Mouse (Mus musculus): ENCODE data around the gene Itpa.
"Not testable (repeated sequence)": the region's sequence is repeated elsewhere in the genome, so short reads cannot be mapped to it uniquely, and the experiment has no call there.

Gene Itpa

DNA sequence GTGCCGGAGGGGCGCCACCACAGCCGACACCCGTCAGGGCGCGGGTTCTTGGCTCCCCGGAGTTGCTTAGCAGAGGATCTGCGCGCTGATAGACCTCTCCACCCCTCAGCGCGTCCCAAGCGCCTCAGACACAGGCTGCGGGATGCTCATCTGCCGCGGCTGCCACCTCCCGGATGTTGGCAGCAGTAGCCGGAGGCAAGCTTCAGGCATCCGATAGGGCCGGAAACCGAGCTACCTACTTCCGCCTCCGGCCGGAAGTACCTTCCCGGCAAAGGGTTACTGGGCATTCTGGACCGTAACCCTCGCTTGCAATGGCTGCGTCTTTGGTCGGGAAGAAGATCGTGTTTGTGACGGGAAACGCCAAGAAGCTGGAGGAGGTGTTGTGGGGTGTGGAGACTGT, at the start of gene Itpa:
Gene Itpa (plus strand): TSS at position 52 of the 400 bp plus-strand sequence.
- DNase-seq (ENCODE audit: low read depth, low spot score) = peak; percentile 77

DNA sequence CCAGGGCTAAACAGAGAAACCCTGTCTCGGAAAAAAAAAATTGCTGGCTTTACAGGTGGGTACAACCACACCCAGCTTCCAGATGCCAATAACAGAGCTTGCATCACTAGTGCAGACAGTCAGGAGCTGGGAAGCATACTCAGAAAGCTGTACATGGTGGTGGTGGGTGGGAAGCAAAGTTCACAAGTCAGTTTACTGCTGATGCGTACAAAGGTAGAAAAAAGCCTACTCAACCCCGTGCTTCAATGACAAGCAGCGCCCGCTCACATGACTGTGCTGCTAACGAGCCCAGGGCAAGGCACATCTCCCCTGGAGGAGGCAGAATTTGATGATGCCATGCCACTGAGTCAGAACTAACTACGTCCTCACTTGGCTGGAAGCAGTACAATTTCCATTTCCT, 48.4 kb upstream of the Itpa start:
- DNase-seq (ENCODE audit: low read depth, low spot score) = no peak

DNA sequence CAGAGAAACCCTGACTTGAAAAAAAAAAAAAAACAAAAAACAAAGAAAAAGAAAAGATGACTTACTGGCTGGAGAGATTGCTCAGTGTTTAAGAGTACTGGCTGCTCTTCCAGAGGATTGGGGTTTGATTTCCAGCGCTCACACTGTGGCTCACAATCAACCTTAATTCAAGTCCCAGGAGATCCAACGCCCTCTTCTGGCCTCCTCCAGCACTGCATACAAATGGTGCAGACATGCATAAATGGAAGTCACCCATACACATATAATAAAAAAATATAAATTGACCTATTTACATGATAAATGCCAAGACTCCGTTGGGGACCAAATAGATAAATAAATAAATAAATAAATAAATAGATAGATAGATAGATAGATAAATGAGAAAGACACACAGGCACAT, 39.0 kb upstream of the Itpa start:
- DNase-seq (ENCODE audit: low read depth, low spot score) = no peak

DNA sequence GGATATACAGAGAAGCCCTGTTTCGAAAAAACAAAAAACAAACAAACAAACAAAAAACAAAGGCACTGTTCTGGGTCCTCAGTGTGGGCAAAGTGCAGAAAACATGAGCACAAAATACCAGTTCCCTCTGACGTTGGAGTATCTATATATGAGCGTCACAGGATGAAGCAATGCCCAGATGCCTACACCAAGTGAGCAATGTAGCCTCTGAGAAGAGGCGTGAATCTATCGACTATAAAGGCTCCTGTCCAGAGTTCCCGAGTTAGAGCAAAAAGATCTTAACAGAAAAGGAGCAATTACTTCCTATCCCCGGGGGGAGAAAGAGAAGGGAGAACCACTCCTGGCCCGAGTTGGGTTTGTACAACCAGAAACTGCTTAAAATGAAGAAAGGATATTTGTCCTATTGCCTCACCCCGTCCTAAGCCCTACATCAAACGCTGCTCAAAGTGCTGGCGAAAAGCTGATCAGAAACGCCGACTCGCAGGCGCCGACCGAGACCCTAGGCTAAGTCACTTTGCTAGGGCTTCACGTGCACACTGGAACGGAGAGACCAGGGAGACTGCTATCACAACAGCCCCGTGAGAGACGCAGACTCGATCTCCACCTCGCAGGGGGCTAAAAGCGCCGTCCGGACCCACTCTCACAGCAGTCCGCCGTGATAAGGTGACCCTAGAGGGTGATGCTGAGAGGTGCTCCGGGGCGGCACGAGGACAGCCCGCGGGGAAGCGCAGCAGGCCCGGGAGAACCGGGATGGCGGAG, 38.2 kb upstream of the Itpa start:
- DNase-seq (ENCODE audit: low read depth, low spot score) = no peak

DNA sequence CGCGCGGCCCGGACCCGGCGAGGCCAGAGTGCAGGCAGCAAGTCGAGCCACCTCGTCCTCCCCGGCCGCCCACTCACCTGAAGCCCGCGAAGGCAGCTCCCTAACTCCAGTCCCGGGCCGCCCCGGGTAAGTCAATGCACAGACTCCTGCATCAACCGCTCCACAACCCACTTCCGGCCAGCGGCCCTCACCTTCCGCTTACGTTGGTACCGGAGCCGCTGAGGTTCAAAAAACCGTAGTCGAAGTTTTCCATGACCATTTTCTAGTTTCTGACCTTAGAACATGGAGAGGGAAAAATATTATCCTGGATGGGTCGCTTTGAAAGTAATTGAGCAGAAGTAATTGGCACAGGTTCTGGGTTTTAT, 37.6 kb upstream of the Itpa start, which contains the start of the genes Fastkd5 and Ubox5:
Gene Fastkd5 (minus strand): TSS at position 189 of the 365 bp plus-strand sequence.
Gene Ubox5 (minus strand): TSS at position 200 of the 365 bp plus-strand sequence.
- DNase-seq (ENCODE audit: low read depth, low spot score) = peak; percentile 81

DNA sequence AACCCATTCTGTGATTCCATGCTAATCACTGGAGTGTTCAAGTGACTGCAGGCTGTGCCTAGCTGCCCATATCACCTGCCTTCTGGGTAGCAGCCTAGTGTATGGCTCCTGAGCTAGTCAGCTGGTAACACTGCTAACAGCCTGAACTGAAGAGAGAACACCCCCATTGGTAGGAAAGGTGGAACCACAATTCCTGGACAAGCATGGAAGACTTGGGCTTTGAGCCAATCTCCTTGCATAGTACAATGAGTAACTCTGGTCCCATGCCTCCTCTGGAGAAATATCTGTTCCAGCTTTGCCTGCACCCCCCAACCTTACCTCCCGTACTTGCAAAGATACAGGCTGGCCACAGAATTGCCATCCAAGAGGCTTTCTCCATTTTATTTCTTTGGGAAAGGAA, 35.0 kb upstream of the Itpa start:
- no peak for DNase-seq (ENCODE audit: low read depth, low spot score)

DNA sequence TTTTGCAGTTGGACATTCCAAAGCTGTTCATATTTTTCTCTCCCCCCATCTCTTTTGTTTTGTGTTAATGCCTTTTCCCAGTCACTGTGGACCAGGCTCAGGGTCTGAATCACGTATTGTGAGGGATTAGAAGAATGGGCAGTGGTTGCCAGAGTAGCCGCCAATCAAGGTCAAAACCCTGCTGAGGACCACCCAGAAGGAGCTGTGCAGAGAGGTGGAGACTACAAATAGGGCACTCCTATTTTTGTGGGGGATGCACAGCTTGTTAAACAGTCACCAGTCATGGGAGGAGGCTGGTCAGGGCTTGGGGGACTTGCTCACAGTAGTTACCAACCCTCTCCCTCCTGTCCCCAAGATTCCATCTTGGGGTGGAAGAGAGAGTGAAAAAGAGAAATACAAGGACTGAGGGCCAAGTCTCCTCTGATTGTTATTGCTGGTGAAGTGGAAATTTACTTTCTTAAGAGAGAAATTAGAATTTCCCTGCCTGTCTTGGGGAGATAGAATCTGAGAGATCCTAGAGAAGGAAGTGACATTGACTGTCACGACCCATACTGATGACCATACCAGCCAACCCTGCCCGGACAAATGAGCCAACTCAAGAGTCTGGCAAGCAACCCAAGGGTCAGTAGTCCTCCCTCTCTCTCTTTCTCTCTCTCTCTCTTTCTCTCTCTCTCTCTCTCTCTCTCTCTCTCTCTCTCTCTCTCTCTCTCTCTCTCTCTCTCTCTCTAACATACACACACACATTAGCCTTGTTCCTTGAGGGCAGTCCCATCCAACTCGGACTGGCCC, 34.3 kb upstream of the Itpa start:
- DNase-seq (ENCODE audit: low read depth, low spot score) = no peak

DNA sequence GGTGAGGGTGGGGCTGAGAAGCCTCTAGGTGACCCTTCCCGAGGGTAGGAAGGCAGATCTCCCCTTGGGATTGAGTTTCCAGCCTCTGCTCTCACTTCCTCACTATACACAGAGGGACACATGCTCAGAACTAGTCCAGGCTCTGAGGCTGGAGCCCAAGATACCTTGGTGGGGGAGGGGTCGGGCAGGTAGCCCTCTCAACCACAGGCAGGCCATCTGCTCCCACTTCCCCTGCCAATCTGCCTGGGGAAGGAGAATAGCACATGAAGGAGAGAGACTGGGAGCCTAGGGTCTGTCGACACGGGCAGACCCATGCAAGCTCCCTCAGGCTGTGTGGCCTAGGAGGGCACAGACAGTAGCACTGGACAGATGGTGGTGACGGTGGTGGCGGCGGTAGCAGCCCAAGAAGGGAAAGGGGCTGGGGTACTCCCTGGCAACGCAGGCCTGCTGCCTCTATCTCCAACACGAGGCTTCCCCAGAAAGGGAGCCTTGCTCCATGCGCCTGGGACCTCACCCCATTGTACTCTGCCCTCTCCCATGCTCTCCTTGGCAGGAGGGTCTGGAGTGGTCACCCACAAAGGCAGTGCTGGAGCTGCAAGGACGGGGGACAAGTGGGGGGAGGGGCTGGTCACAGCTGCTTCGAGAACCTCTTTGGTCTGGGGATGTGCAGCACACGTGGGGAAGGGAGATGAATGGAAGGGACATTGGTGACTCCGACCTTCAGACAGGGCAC, 33.2 kb upstream of the Itpa start:
- DNase-seq (ENCODE audit: low read depth, low spot score) = no peak

DNA sequence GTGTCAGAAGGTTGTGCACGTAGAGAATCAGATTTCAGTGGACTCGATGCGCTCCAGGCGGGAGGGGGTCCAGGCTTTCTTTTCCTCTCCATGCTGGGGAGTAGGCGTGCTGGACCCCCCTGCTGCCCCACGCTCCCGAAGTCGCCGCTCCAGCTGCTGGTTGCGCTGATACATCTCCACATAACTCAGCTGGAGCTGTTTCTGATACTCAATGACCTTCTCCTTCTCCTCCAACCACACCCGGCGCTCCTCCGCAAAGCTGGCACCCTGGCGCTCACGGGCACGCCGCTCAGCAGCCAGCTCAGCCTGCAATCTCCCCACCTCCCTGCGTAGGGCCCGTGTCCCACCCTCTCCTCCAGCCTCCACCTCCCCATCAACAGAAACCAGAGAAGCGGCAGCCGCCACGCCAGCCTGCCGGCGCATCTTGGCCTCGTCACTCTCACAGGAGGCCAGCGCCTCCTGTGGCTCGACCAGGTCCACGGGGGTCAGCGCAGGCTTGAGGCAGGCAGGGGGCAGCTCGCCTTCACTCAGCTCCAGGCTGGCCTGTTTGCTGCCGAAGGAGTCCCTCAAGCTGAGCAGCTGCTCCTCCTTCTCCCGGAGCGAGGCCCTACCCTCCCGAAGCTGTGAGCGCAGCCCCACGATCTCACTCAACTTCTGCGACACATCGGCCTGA, 32.5 kb upstream of the Itpa start:
- DNase-seq (ENCODE audit: low read depth, low spot score) = no peak

DNA sequence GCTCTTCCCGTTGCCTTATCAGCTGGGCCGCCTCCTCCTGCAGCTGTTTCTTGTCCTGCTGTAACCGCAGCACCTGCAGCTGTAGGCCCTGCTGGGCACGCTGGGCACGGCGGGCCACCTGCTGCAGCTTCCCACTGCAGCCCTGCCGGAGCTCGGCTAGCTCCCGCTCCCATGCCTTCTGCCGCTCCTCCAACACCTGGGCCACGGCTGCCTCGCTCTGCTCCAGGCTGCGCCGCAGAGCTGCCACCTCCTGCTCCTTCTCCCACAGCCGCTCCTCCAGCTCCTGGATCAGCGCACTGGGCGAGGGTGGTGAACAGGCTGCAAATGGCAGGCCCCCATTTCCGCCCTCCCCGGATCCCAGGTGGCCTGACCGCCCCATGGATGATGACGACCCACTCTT, 31.6 kb upstream of the Itpa start:
- DNase-seq (ENCODE audit: low read depth, low spot score) = no peak

DNA sequence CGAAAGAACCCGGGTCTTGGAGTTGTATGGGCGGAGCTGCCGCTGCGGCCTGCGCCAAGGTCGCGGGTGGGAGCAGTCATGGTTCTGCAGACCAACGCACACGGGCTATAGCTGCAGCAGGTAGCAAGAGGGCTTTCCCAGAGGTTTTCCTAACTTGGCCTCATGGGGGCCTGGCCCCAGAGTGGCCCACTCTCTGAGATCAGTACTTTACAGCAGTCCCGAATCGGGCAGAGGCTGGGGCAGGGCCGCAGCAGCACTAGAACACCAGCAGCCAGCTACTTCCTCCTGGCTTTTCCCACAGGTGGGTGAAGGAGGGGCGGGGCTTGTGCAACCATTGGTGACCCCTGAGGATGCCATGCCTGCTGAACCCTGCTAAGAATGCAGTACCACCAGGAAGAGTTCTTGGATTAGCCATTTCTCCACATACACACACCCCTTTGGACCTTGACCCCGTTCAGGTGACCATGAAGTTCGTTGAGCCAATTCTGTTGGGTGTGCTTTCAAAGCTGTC, 29.3 kb upstream of the Itpa start:
- DNase-seq (ENCODE audit: low read depth, low spot score) = no peak

DNA sequence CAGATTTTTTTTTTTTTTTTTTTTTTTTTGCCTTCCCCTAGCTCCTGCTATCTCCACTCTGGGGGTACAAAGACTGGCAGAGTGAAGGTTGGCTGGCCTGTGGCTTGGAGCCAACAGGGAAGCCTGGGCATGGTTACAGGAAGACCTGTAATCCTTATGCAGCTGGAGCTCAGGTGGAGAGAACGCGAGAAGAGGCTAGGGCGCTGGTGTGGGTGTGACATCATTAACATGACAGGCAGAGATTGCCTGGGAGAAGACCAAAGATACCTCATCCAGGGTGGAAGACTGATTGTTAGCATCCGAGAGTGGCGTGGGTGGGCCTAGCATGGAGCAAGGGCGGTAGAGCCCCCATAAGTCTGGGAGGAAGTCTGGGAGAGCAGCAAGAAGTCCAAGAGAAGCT, 28.1 kb upstream of the Itpa start:
- DNase-seq (ENCODE audit: low read depth, low spot score) = no peak

DNA sequence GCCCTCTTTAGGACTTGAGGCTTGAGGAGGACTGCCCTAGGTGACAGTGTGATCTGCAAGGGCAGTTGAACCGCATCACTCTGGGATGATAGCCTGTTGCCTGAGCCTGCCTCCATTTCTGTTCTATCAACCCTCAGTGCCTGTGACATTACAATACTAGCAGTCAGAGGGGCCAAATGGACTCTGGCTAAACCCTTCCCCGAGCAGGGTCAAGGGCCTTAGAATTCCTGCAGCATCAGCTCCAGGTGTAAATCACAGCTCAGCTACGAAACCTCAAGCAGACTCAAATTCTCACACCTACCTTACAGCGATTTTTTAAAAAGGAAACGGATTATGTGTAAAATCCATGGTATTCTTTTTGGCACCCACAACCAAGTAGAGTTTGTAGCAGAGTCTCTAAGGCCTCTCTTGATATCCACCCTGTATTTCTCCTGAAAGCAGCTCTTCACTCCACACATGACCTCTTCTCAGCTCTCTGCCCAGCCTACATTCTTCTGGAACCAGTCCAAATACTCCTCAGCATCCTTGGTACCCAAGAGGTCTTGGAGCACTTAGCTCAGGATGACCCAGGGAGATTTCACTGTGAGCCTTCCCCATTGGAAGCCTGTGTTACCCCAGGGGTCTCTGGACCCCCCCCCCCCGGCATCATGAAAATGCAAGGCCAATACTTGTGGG, 25.9 kb upstream of the Itpa start:
- no peak for DNase-seq (ENCODE audit: low read depth, low spot score)

DNA sequence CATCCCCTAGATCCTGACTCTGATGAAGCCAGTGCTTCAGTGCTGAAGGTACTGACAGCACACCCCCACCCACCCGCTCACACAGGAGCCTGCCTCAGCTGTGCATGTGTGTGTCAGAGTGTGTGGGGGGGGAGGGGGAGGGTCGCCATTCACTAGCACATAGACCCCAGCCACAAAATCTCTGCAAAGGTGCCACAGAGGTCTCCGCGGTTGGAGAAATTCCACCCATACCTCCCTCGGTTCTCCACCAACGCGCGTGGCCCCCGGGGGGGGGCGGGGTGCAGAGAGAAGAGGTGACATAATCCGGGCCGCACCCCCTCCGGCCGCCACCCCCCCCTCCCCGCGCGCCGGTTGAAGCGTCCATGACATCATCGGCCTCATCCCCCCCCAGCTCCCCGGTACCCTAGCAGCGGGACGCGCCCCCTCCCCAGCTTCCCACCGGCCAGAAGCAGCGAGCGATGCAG, 25.2 kb upstream of the Itpa start:
- peak; percentile 28 for DNase-seq (ENCODE audit: low read depth, low spot score)

DNA sequence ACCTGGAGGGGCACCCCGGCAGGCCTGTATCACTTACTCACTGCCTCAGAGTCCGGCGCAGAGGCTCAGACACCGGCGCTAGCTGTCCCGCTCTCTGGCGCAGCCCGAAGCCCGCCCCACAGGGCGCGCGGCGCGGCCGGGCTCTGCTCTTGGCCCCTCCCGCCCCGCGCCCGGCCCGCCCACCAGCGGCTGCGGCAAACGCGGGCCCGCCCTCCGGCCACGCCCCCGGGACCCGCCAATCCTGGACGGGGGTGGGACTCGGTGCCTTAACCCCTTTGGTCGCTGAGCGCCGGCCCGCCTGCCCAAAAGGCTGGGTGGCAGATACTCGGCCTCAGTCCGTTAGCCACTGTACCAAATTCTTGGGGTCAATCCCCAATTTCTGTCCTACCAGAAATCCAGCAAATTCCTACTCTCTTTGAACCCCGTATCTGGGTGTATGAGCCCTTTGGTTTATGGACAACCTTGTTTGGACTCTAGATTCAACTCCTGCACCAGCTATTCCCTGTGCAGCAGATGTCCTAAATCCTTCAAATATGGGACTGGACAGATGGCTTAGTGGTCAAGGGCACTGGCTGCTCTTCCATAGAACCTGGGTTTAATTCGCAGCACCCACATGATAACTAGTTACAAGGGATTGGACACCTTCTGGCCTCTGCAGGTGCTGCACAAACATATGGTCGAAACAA, 24.6 kb upstream of the Itpa start, which contains the start of gene Lzts3:
Gene Lzts3 (minus strand): TSS at position 120 of the 686 bp plus-strand sequence.
- peak; percentile 79 for DNase-seq (ENCODE audit: low read depth, low spot score)

DNA sequence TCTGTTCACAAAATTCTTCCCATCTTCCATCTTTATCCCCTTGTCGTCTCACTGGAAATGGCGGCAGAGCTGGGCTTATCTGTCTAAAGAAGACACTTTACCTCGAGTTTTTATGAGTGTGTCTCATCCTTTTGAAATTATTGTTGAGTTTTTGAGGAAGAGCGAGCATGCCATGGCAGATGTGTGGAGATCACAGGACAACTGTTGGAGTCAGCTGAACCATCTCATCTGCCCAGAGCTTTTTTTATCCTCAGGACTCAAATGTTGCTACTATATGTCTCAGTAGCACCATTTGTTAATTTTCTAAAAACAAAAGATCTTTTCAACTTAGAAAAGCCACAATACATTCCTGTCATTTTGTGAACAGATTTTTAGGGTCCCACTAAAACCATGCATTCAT, 22.2 kb upstream of the Itpa start:
- no peak for DNase-seq (ENCODE audit: low read depth, low spot score)

DNA sequence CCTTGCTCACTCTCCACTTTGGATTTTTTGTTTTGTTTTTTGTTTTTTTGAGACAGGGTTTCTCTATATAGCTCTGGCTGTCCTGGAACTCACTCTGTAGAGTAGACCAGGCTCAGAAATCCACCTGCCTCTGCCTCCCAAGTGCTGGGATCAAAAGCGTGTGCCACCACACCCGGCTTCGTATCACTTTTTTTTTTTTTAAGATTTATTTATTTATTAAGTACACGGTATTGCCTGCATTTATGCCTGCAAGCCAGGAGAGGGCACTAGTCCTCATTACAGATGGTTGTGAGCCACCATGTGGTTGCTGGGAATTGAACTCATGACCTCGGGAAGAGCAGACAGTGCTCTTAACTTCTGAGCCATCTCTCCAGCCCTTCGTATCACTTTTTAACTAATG, 18.4 kb upstream of the Itpa start:
- not testable (repeated sequence) for DNase-seq (ENCODE audit: low read depth, low spot score)

DNA sequence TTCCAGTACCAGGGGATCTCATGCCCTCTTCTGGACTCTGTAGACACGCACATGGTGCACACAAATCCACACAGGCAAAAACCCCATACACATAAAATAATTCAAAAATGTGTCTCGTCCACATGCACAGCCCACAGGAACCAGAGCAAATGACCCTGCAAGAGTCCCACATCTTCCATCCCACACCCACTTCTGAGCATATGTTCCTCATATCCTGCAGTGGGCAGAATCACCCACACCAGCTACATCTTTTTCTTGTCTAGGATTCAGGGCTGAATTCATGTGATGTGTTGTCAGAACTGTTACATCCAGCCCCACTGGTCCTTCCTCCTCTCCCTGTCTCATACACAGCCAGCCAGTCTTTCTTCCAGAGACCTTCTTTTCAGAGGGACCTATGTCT, 14.1 kb upstream of the Itpa start:
- DNase-seq (ENCODE audit: low read depth, low spot score) = no peak

DNA sequence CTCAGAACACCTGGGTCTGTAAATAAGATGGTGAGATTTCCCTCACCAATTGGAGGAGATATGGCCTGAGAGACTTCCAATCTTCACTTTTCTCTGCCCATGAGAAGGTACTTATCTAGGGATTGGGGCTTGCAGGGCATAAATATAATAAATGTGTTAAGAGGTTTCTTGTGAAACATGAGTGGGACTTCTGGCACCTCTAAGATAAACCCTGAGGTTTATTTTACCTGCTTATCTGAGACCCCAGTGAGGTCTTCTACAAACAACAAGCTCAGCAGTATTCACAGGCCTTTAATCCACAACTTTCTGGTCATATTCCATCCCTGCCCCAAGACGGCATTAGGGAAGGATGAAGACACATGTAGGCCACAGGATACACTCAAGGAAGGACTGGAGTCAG, 13.7 kb upstream of the Itpa start:
- DNase-seq (ENCODE audit: low read depth, low spot score) = no peak

DNA sequence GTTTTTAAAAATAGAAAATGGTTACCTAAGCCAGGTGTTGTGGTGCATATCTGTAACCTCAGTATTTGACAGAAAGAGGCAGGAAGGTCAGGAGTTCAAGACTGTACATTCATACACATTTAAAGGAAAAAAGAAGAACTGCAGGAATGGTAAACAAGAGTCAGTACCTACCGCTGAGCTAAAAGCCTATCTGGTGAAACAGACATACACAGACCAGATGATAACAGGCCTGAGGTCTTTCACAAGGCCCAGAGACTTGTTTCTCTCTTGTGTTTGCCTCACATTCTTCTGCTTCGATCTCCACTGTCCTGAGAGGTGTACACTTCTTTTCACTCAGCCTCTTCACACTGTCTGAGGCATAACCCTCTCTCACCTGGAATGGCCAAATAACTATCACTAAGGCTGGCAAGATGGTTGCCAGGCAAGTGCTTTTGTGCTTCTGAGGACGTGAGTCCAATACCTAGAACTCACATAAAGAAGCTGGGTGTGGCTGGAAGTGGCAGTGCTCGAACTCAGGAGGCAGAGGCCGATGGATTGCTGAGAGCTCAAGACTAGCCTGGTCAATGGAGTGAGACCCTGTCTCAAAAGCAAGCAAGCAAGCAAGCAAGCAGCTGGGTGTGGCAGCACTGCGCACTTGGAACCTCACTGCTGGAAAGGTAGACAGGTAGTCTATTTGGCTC, 11.6 kb upstream of the Itpa start:
- DNase-seq (ENCODE audit: low read depth, low spot score) = no peak

Measured in retina, postnatal 7 days (tissue).